Mouse (Mus musculus) cortical plate, adult 2 months (tissue): ENCODE results near the gene Qrich1.
A peak's percentile ranks its signal among the peaks of the same experiment; 100 is the strongest.

Experiments used
- CTCF ChIP-seq: fragments of 200-500 bp; IDR thresholded peaks from 2 replicates; pipeline ENCODE4 v1.5.1; 2011; ENCODE audit warnings: mild to moderate bottlenecking, control low read depth, low read length; ENCODE audit not compliant: insufficient read depth; ENCODE audit errors: extremely low read depth
- POLR2A ChIP-seq: fragments of 200-500 bp; IDR thresholded peaks from 2 replicates; pipeline ENCODE4 v1.6.1; 2011; ENCODE audit warnings: mild to moderate bottlenecking, low read length, control low read depth; ENCODE audit not compliant: insufficient read depth; ENCODE audit errors: extremely low read depth

GRCm38 (mm10) chr9:108507619-108508434 is 8.8 kb upstream of the Qrich1 start, which contains the start of gene Qars:
- TF ChIP-seq CTCF (no peak), POLR2A (peak; percentile 84)
